16 mouse cellular contexts compared by ENCODE assay signal in the genomic region with DNA sequence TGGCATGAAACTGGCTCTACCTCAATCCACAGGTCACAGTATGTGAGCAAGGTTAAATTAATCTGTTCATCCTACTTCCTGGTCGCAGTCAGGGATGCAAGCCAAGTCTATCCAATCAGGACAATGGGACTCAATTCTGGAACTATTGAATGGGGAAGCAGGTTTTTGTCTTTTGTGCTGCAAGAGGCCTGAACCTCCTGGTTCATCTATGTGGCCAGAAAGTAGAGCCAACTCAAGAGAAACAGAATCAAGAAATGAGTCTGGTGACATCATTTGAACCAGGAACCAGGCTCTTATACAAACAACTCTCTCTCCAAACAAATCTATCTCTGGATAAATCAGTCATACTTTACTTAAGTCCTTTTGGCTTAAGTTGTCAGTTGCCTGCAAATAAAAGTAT.
"Had no signal": no experiment of that assay in that cellular context is flagged by ENCODE, and none has a peak within 500 bp of the region (broad histone marks: within the 10 kb centered on the region; RNA-seq: fewer than 3 reads in every experiment).

No protein-coding gene starts in this region.

- H3K4me1 ChIP-seq: neural tube, embryonic 13.5 days; neural tube, embryonic 15.5 days; stomach, embryonic 15.5 days had no signal

- H3K27ac ChIP-seq: neural tube, embryonic 13.5 days; neural tube, embryonic 15.5 days; stomach, embryonic 15.5 days; stomach, postnatal 0 days had no signal

- H3K9me3 ChIP-seq: neural tube, embryonic 13.5 days; neural tube, embryonic 15.5 days; stomach, embryonic 15.5 days had no signal

- H3K4me3 ChIP-seq: neural tube, embryonic 13.5 days; neural tube, embryonic 15.5 days; stomach, embryonic 15.5 days had no signal

- H3K27me3 ChIP-seq: neural tube, embryonic 13.5 days; neural tube, embryonic 15.5 days; stomach, embryonic 15.5 days had no signal

- H3K36me3 ChIP-seq: neural tube, embryonic 13.5 days; neural tube, embryonic 15.5 days; stomach, embryonic 15.5 days had no signal

- DNase-seq: retina, postnatal 1 day; right cerebral cortex, adult 18-20 months; right cerebral cortex, postnatal 14 days; right cerebral cortex, postnatal 25 days; right cerebral cortex, postnatal 4 days; spleen, adult 18-20 months; thymus, adult 18-20 months; thymus, adult 2 months; thymus, postnatal 14 days; thymus, postnatal 25 days; thymus, postnatal 36 days; thymus, postnatal 4 days had no signal
